Mouse (Mus musculus) forebrain, postnatal 0 days (tissue): ENCODE data around the gene Adgrf2. TPM values are rescaled to one million over a fixed set of nuclear protein-coding genes. Genes with fewer than 3 reads are reported as not detected.

Experiments used
- ATAC-seq: fragments of 200-750 bp; cut with Nextera tagmentation; 2 replicates; pipeline ENCODE4 v1.8.0; 2017; ENCODE audit warnings: mild to moderate bottlenecking, moderate library complexity
- DNase-seq: peaks from one replicate; pipeline ENCODE4 v3.0.0-alpha.2; 2015
- H3K27ac ChIP-seq: fragments of 300-500 bp; sonication (generic); 2 replicates; pipeline ENCODE4 v1.5.1; 2014; ENCODE audit warnings: low read depth, mild to moderate bottlenecking, antibody characterized with exemption, low read length, moderate library complexity, mixed read lengths
- H3K27me3 ChIP-seq: fragments of 300-500 bp; sonication (generic); 2 replicates; pipeline ENCODE4 v1.6.1; 2014; ENCODE audit warnings: mild to moderate bottlenecking, low read length, mixed read lengths; ENCODE audit not compliant: insufficient read depth
- H3K36me3 ChIP-seq: fragments of 300-500 bp; sonication (generic); 2 replicates; pipeline ENCODE4 v1.6.1; 2014; ENCODE audit warnings: mild to moderate bottlenecking, moderate library complexity; ENCODE audit not compliant: insufficient read depth
- H3K4me1 ChIP-seq: fragments of 300-500 bp; sonication (generic); 2 replicates; pipeline ENCODE4 v1.6.1; 2014; ENCODE audit warnings: antibody characterized with exemption; ENCODE audit not compliant: insufficient read depth
- H3K4me2 ChIP-seq: fragments of 300-500 bp; sonication (generic); 2 replicates; pipeline ENCODE4 v1.6.1; 2014; ENCODE audit warnings: low read depth, mild to moderate bottlenecking, moderate library complexity
- H3K4me3 ChIP-seq: fragments of 300-500 bp; sonication (generic); 2 replicates; pipeline ENCODE4 v1.5.1; 2014; ENCODE audit warnings: low read depth, low read length, mixed read lengths
- H3K9ac ChIP-seq: fragments of 300-500 bp; sonication (generic); 2 replicates; pipeline ENCODE4 v1.6.1; 2014; ENCODE audit warnings: mild to moderate bottlenecking
- H3K9me3 ChIP-seq: fragments of 300-500 bp; sonication (generic); 2 replicates; pipeline ENCODE4 v1.6.1; 2016; ENCODE audit warnings: low read length
- CTCF ChIP-seq: sonication (generic); IDR thresholded peaks from 2 replicates; pipeline ENCODE4 v1.5.1; 2016; ENCODE audit warnings: antibody characterized with exemption, control low read depth, low read depth
- WGBS: fragments of 180-500 bp; shearing (Covaris S2); extraction: QIAGEN DNeasy Blood & Tissue Kit; methylation state at CpG from one replicate; pipeline ENCODE4 v1.1.7; 2014; 5-methylcytosine and 5-hydroxymethylcytosine counted together
- polyA plus RNA-seq: library from polyadenylated mRNA; unstranded; fragments of >200 nt; fragmentation: Nextera tagmentation; extraction: Ambion mirVana; gene quantifications from 2 replicates; pipeline ENCODE4 v1.2.1, GENCODE M21; 2015
- total RNA-seq: library from RNA; depleted of rRNA; stranded (reverse); fragments of >200 nt; gene quantifications from 2 replicates; pipeline ENCODE4 v1.2.3, GENCODE M21; 2014

Gene Adgrf2
- total and polyA plus RNA-seq, 2 experiments from 2014 or later, result 0.57 TPM; not detected in 1

GRCm38 (mm10) chr17:42745657-42746420 lies 3.9 kb upstream of the Adgrf2 start:
- DNase-seq (no peak), ATAC-seq (no peak)
- no peak overlapping the region for H3K4me2 ChIP-seq
- H3K9ac ChIP-seq, result no peak overlapping the region
- TF ChIP-seq CTCF, result no peak
- no peaks in the 10 kb centered on the region for H3K27me3 ChIP-seq
- 83% methylated on average over 6 of the region's 6 CpGs for WGBS
- H3K4me1 ChIP-seq, result no peaks in the 10 kb centered on the region
- no peak overlapping the region for H3K4me3 ChIP-seq
- no peak overlapping the region for H3K27ac ChIP-seq
- no peaks in the 10 kb centered on the region for H3K36me3 ChIP-seq
- no peaks in the 10 kb centered on the region for H3K9me3 ChIP-seq

GRCm38 (mm10) chr17:42742823-42743222 lies 844 bp upstream of the Adgrf2 start:
- no peak overlapping the region for H3K27ac ChIP-seq
- no peaks in the 10 kb centered on the region for H3K36me3 ChIP-seq
- no peak overlapping the region for H3K4me3 ChIP-seq
- DNase-seq, result no peak
- H3K4me1 ChIP-seq, result no peaks in the 10 kb centered on the region
- no peak overlapping the region for H3K4me2 ChIP-seq
- no peak for TF ChIP-seq CTCF
- no peak overlapping the region for H3K9ac ChIP-seq
- no peaks in the 10 kb centered on the region for H3K9me3 ChIP-seq
- no peaks in the 10 kb centered on the region for H3K27me3 ChIP-seq
- WGBS, result 83% methylated on average over 3 of the region's 3 CpGs
- ATAC-seq, result no peak

GRCm38 (mm10) chr17:42738794-42739193 lies 3.2 kb downstream of the Adgrf2 start:
- no peaks in the 10 kb centered on the region for H3K9me3 ChIP-seq
- no peaks in the 10 kb centered on the region for H3K27me3 ChIP-seq
- no peak overlapping the region for H3K9ac ChIP-seq
- no peak overlapping the region for H3K27ac ChIP-seq
- no peak overlapping the region for H3K4me3 ChIP-seq
- H3K4me1 ChIP-seq, result no peaks in the 10 kb centered on the region
- H3K4me2 ChIP-seq, result no peak overlapping the region
- 91% methylated on average over 6 of the region's 6 CpGs for WGBS
- ATAC-seq (no peak), DNase-seq (no peak)
- no peaks in the 10 kb centered on the region for H3K36me3 ChIP-seq
- no peak for TF ChIP-seq CTCF

- H3K27ac ChIP-seq, result no peak overlapping the region
- H3K4me3 ChIP-seq, result no peak overlapping the region
- TF ChIP-seq CTCF, result no peak
- no peaks in the 10 kb centered on the region for H3K36me3 ChIP-seq
- no peaks in the 10 kb centered on the region for H3K9me3 ChIP-seq
- DNase-seq (no peak), ATAC-seq (no peak)
- H3K4me1 ChIP-seq, result no peaks in the 10 kb centered on the region
- 53% methylated on average over 3 of the region's 3 CpGs for WGBS
- H3K9ac ChIP-seq, result no peak overlapping the region
- no peak overlapping the region for H3K4me2 ChIP-seq
- no peaks in the 10 kb centered on the region for H3K27me3 ChIP-seq
Measured at GRCm38 (mm10) chr17:42717161-42717560, 24.8 kb downstream of the Adgrf2 start.

GRCm38 (mm10) chr17:42714991-42715390 lies 27.0 kb downstream of the Adgrf2 start:
- no peaks in the 10 kb centered on the region for H3K27me3 ChIP-seq
- H3K27ac ChIP-seq, result no peak overlapping the region
- no peak overlapping the region for H3K4me3 ChIP-seq
- peak; percentile 6 for DNase-seq
- no peaks in the 10 kb centered on the region for H3K9me3 ChIP-seq
- H3K36me3 ChIP-seq, result no peaks in the 10 kb centered on the region
- H3K4me1 ChIP-seq, result no peaks in the 10 kb centered on the region
- H3K4me2 ChIP-seq, result no peak overlapping the region
- no peak for TF ChIP-seq CTCF
- WGBS, result 93% methylated on average over 7 of the region's 7 CpGs
- ATAC-seq, result peak; percentile 34; the same call in 1 of the 2 replicates
- H3K9ac ChIP-seq, result no peak overlapping the region

- Histone ChIP-seq H3K4me2 (no peak overlapping the region), H3K9me3 (no peaks in the 10 kb centered on the region), H3K4me3 (no peak overlapping the region), H3K27me3 (no peaks in the 10 kb centered on the region), H3K9ac (no peak overlapping the region), H3K27ac (no peak overlapping the region), H3K4me1 (no peaks in the 10 kb centered on the region), H3K36me3 (no peaks in the 10 kb centered on the region)
- DNase-seq (peak; percentile 6), ATAC-seq (peak; percentile 66)
- WGBS, result 71% methylated on average over 7 of the region's 7 CpGs
- no peak for TF ChIP-seq CTCF
Measured at GRCm38 (mm10) chr17:42710717-42711116, 31.3 kb downstream of the Adgrf2 start.

GRCm38 (mm10) chr17:42705611-42706010 lies 36.4 kb downstream of the Adgrf2 start:
- H3K36me3 ChIP-seq, result no peaks in the 10 kb centered on the region
- 84% methylated on average over 4 of the region's 4 CpGs for WGBS
- H3K27ac ChIP-seq, result no peak overlapping the region
- no peak overlapping the region for H3K4me3 ChIP-seq
- H3K9ac ChIP-seq, result no peak overlapping the region
- ATAC-seq (peak; percentile 48; the same call in 1 of the 2 replicates), DNase-seq (no peak)
- no peak overlapping the region for H3K4me2 ChIP-seq
- no peaks in the 10 kb centered on the region for H3K27me3 ChIP-seq
- no peak for TF ChIP-seq CTCF
- H3K4me1 ChIP-seq, result no peaks in the 10 kb centered on the region
- H3K9me3 ChIP-seq, result no peaks in the 10 kb centered on the region
